Mouse (Mus musculus) thymus, postnatal 10 days (tissue): Measurements from ENCODE around the gene Milr1.
"Not testable (repeated sequence)": the region's sequence is repeated elsewhere in the genome, so short reads cannot be mapped to it uniquely, and the experiment has no call there.

ENCODE experiments used
- DNase-seq, 2 experiments: peaks; one replicate each; pipeline ENCODE4 v3.0.0; 2021; ENCODE audit warnings: low spot score in 2 of 2

Gene Milr1

DNA sequence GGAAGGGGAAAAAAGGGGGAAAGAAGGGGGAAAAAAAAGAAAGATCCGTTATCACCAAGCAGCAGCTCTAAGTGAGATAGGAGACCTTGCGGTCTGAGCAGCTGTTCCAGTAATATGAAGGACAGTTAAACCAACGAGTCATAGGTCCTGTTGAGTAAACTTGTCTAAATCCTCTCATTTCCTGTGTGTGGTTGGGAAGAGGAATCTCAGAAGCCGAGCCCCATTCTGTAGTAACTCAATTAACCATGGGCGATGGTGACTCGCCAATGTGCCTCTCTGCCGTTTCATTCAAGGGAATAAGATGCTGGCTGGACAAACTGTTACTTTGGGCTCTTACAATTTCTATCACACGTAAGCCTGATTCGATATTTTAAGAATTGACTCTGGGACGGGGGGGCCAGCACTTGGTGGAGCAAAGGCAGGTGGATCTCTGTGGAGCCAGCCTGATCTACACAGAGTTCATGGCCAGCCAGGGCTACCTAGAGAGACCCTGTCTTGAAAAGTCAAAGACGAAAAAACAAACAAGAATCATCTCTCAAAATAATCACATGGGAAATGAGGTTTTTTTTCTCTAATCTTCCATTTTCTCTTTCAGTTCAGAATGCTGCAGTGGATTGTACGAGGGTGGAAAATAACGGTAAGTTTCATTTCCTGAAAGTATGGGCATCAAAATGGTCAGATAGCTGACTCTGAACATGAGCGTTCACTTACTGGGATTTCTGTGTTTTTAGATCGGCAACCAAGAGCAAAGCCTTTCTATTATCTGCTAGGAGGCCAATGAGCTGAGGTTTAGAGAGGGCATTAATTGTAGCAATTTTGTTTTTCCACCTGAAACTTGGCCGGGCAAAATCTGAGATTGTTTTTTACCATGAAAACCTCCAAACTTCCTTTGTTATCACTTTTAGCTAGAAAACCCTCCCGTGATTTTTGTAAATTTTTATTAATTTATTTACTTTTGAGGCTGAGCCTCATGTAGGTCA, at the start of gene Milr1:
Milr1 (plus strand) TSS at position 188 of the 980 bp plus-strand sequence.
- DNase-seq = peak in 1 of 2 experiments; percentile 11

DNA sequence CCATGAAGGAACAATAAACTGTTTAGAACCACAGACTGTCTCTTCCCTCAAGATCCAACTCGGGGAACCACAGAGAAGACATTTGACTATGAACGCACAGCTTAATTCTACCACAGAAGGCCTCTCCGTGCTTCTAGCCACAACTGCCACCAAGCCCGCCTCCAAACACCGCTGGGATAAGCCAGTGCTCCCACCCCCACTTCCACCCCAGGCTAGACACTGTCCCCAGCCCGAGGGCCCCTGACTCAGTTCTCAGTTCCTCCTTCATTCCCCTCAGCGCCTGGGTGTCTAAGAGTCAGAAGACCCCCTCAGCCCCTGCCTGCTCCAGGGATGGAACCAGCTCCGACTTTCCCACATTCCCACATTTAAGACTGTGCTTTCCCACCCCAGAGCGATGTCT, 49.4 kb upstream of the Milr1 start:
- no peak for DNase-seq

GRCm38 (mm10) chr11:106702584-106702983, 48.4 kb upstream of the Milr1 start:
- DNase-seq = no peak

GRCm38 (mm10) chr11:106703931-106704330, 47.1 kb upstream of the Milr1 start:
- DNase-seq = no peak

GRCm38 (mm10) chr11:106704399-106705111, 46.5 kb upstream of the Milr1 start:
- no peak for DNase-seq

DNA sequence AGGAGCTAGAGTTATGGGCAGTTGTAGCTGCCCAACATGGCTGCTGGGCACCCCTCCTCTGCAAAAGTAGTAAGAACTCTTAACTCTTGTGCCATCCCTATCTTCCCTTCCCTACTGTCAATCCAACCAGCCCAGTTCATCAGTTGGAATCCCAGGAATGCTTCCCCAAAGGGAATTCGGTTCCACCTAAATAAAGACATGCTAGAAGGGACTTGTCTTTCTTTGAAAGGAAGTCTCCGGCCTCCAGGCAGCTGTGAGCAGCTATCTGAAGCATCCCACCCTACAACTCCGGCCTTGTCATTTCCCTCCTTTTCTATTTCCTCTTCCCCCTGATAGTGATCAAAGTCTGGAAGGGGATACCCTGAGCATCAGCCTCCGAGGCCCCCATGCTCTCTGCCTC, 44.8 kb upstream of the Milr1 start:
- no peak for DNase-seq

GRCm38 (mm10) chr11:106707085-106707484, 43.9 kb upstream of the Milr1 start:
- no peak for DNase-seq

GRCm38 (mm10) chr11:106707866-106708265, 43.2 kb upstream of the Milr1 start:
- no peak for DNase-seq

GRCm38 (mm10) chr11:106709227-106709985, 41.6 kb upstream of the Milr1 start:
- no peak for DNase-seq

GRCm38 (mm10) chr11:106710789-106711188, 40.2 kb upstream of the Milr1 start:
- DNase-seq = no peak

DNA sequence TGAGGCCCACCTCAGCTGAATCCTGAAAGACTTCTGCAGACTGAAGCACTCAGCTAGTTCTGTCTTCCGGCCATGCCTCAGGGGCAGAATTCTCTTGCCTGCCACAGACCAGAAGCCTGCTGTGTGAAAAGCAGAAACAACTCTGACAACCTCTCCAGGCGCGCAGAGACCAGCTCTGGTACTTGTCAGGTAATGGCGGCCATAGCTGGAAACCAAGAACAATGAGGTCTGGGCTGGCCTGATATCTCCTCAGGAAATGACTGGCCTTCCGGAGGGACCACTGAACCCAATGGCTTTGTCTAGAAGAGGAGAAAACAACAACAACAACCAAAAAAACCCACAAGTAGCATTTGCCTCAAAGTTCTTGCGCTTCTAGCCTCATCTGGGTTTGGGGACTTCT, 36.0 kb upstream of the Milr1 start:
- DNase-seq = no peak

- DNase-seq = no peak
These were observed 34.5 kb upstream of the Milr1 start for GRCm38 (mm10) chr11:106716568-106716967.

DNA sequence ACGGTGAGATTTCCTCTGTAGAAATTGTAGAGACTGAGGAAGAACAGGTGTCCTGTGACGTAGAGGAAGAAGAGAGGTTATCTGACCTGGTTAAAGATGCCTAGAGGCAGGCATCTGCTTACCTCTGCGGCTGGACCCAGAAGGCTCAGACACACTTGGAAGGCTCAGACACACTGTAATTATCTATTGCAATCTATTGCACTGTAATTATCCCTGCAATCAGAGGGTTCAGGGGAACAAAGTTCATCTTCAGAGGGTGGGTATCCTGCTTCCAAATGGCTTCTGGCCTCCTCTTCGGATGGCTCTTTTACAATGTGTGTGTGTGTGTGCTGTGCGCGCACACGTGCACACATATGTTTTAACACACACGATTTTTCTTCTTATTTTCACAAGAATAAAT, 30.6 kb upstream of the Milr1 start:
- no peak for DNase-seq

- no peak for DNase-seq
These were observed 28.1 kb upstream of the Milr1 start for GRCm38 (mm10) chr11:106722831-106723361.

GRCm38 (mm10) chr11:106723611-106724125, 27.4 kb upstream of the Milr1 start:
- DNase-seq = no peak

GRCm38 (mm10) chr11:106724176-106724915, 26.7 kb upstream of the Milr1 start:
- DNase-seq = no peak

DNA sequence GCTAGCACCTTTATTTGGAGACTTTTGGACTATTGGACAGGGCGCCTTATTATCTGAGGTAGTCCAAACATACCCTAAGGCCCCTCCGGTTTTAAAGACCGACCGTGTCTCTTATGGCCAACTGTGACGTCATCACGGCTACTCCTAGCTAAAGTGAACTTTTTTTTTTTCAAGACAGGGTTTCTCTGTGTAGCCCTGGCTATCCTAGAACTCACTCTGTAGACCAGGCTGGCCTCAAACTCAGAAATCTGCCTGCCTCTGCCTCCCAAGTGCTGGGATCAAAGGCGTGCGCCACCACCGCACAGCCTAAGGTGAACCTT, 26.1 kb upstream of the Milr1 start:
- not testable (repeated sequence) for DNase-seq

DNA sequence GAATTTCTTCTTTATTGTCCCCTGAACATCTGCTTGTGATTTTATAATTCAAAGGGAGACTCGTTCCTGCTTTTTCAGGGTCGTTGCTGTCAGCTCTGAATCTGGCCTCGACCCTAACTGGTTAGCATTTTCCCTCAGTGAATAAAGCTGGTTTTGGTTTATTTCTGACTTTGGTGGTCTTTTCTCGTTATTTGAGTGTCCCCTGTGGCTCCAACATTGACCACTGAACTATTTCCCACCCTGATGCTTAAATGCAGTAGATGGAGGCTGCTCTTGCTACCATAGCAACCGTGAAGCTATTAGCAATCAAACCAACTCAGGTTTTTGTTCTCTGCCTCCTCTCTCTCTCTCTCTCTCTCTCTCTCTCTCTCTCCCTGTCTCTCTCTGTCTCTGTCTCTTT, 23.1 kb upstream of the Milr1 start:
- DNase-seq = no peak

DNA sequence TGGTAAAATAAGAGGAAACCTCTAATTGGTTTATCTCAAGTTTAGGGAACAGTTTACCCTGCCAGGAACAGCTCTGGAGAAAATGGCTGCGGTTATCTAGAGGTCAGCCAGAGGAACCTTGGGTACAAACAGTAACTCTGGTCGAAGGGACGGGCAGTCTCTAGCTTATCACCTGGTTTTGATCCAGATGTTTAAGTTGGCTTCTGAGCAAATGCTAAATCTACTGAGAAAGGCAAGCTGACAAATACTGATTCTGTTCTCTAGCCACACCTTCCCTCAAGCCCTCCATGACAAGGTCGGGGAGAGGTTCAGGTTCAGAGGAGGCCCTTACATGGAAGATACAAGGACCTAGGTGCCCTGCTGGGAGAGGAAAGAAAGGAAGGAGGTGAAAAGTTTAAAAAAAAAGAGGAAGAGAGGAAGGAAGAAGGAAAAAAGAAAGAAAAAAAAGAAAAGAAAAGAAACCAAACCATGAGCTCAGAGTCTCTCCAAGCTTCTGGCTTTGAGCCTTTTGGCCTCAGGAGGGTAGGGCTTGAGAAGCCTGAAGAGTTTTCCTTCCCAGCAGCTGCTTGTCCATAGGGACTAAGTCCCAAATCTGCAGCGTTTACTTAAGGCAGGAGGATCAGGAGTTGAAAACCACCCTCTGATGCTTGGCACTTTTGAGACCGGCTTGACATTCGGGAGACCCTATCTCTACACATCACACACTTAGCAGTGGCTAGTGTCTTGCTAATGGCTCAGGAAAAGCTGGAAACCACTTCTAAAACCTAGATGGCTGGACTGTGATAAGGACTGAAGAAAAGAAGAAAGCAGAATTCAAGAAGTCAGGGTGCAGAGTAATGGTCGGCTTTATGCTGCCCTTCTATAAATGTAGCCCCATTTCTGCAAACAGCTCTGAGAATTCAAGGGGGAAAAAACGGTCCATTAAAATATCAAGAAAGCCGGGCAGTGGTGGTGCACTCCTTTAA, 22.3 kb upstream of the Milr1 start:
- no peak for DNase-seq

GRCm38 (mm10) chr11:106729656-106730055, 21.4 kb upstream of the Milr1 start:
- no peak for DNase-seq
